26 mouse cellular contexts compared by ENCODE assay signal in genomic region chr2:90708548-90708947, GRCm38 (mm10).
"Had no signal": no experiment of that assay in that cellular context is flagged by ENCODE, and none has a peak within 500 bp of the region (broad histone marks: within the 10 kb centered on the region; RNA-seq: fewer than 3 reads in every experiment).

No protein-coding gene starts in this region.

- DNase-seq: gastrocnemius, postnatal 14 days; gastrocnemius, postnatal 36 days; heart, adult 2 months; heart, postnatal 14 days; heart, postnatal 36 days; kidney, adult 11 months; kidney, adult 2 months; kidney, adult 9 months; kidney, postnatal 14 days; kidney, postnatal 36 days; layer of hippocampus, adult 9-11 months; layer of hippocampus, postnatal 36 days; liver had no signal

- H3K27ac ChIP-seq: heart, adult 2 months; heart, embryonic 13.5 days; heart, embryonic 15.5 days; hindbrain, embryonic 13.5 days; hindbrain, embryonic 15.5 days; hindbrain, postnatal 0 days; kidney, embryonic 15.5 days; kidney, postnatal 0 days; limb, embryonic 10.5 days; limb, embryonic 12.5 days; liver, embryonic 14.5 days had no signal

- H3K4me3 ChIP-seq: heart, adult 2 months; heart, embryonic 13.5 days; heart, embryonic 15.5 days; hindbrain, embryonic 13.5 days; hindbrain, embryonic 15.5 days; kidney, embryonic 15.5 days; limb, embryonic 10.5 days; limb, embryonic 12.5 days had no signal

- ATAC-seq: hindbrain, postnatal 0 days; intestine, embryonic 16.5 days had no signal

- H3K9me3 ChIP-seq: heart, embryonic 13.5 days; heart, embryonic 15.5 days; hindbrain, embryonic 13.5 days; hindbrain, embryonic 15.5 days; kidney, embryonic 15.5 days; limb, embryonic 10.5 days; limb, embryonic 12.5 days had no signal

- H3K4me1 ChIP-seq: heart, embryonic 13.5 days; heart, embryonic 15.5 days; hindbrain, embryonic 13.5 days; hindbrain, embryonic 15.5 days; kidney, embryonic 15.5 days; limb, embryonic 10.5 days; limb, embryonic 12.5 days had no signal

- H3K9ac ChIP-seq: heart, embryonic 13.5 days; heart, embryonic 15.5 days; hindbrain, embryonic 13.5 days; hindbrain, embryonic 15.5 days; kidney, embryonic 15.5 days; limb, embryonic 12.5 days; liver, embryonic 14.5 days had no signal

- H3K4me2 ChIP-seq: heart, embryonic 11.5 days; heart, embryonic 13.5 days; heart, embryonic 15.5 days; hindbrain, embryonic 13.5 days; hindbrain, embryonic 15.5 days; kidney, embryonic 15.5 days; limb, embryonic 12.5 days; liver, embryonic 11.5 days had no signal

- H3K27me3 ChIP-seq: heart, embryonic 13.5 days; heart, embryonic 15.5 days; hindbrain, embryonic 13.5 days; hindbrain, embryonic 15.5 days; kidney, embryonic 15.5 days; limb, embryonic 12.5 days had no signal
